Mouse (Mus musculus) heart, postnatal 25 days (tissue): ENCODE measurements around the gene Nfe2l1. TPM values are rescaled to one million over a fixed set of nuclear protein-coding genes. Genes with fewer than 3 reads are reported as not detected.
"Not testable (repeated sequence)": the region's sequence is repeated elsewhere in the genome, so short reads cannot be mapped to it uniquely, and the experiment has no call there.

Experiments used
- DNase-seq: peaks from one replicate; pipeline ENCODE4 v3.0.0; 2022; ENCODE audit warnings: low spot score
- intact Hi-C: fragments of 180-260 bp; cut with DNase I; formaldehyde crosslinking; loops from one replicate; pipeline ENCODE4 v1.15.1; 2025
- total RNA-seq, 2 experiments: library from RNA; stranded (reverse); gene quantifications; 2 replicates each; pipeline ENCODE4 v1.2.3; 2021

Nfe2l1 gene
- total RNA-seq, 2 experiments from 2014 or later, result 346 to 370 TPM

DNA sequence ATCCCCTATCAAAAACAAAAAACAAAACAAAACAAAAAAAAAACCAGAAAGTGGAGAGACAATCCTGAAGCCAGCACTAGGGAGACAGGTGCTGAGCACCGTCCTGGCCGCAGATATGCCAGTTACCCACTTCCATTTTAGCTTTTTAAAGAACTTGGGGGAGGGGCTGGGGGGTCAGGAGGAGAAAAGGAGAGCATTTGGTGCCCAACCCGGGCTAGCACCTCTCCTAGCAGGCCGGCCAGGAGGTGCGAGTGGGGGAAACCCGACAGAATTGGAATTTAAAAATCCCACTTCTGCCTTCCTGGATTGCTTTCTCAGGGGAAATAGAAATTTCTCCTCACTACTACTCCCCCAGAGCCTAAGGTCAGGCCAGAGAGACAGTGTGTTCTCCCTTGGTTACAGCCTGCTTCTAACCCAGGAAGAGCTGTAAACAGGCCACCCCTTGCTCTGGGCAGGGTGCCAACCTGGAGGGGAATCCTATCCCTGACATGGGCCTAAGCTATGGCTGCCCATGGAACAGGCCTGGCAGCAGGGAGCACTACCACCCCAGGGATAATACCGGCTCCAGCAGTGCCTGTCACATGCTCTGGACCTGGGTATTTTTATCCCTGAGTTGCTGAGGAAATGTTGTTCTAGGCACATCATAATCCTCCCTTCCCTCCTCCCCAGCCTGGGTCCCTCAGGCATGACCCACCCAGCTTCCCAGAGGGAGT, 4.8 kb downstream of the Nfe2l1 start:
- intact Hi-C loops, result loop anchor here (2.0 to 5.0 kb wide), 2 partner anchors 36 to 38 kb away; partner anchors contain the start of gene Cbx1
- peak; percentile 66 for DNase-seq

- intact Hi-C loops, result loop anchor here (2.0 kb wide), 2 partner anchors 25 to 37 kb away; no protein-coding TSS in a partner anchor
- peak; percentile 72 for DNase-seq
Measured at GRCm38 (mm10) chr11:96823880-96824782, 5.6 kb downstream of the Nfe2l1 start.

DNA sequence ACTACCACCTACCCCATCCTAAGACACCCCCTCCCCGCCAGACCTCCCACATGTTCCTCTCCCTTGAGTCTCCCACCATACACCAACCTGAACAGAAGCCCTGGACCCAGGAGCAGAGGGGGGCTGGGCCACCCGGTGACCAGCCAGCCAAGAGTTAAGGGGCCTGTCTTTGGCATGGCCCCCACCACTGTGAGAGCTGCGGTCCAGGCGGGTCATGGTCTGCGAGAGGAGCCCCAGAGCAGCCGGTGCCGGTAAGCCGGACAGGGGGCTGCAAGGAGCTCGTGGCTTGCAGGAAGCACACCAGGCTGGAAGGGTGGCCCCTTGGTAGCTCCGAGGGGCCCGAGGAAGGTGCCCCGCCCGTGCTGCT, 6.3 kb downstream of the Nfe2l1 start:
- intact Hi-C loops, result loop anchor here (2.0 kb wide), 1 partner anchor 25 kb away; no protein-coding TSS in a partner anchor
- no peak for DNase-seq

DNA sequence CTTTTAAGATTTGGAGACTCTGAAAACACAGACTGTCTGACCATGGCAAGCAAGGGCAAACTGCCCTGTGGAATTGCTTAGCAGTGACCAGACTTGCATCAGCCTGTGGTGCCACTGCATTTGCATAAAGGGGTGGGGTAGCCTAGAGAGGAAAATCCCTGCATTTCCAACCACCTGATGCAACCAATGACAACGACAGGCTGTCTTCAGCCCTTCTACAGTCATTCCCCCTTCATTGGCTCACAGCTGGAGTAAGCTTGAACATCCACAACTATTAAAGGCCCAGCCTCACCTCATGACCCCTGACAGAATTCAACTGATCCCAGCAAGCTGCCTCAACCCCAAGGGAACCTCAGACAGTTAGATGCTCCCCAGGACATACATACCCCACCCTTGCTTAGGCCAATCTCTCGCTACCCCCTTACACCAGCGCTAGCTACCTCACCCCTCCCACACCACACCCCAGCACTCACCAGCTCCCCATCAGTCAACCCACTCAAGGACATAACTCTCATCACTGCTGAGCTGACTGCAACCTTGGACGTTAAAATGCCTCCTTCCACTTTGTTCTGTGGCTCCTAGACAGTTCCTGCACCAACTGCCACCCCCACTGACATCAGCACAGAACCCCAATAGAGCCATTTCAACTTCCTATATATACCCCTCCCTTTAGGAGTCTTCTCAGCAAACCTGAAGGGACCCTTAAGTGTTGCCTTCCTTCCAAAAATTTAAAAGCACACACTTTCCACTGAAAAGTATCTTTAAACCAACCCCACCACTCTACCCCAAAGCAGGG, 6.9 kb downstream of the Nfe2l1 start:
- DNase-seq, result no peak
- intact Hi-C loops, result loop anchor here (2.0 kb wide), 1 partner anchor 24 kb away; no protein-coding TSS in a partner anchor

- intact Hi-C loops, result loop anchor here (2.0 kb wide), 1 partner anchor 23 kb away; no protein-coding TSS in a partner anchor
- DNase-seq, result no peak
Measured at GRCm38 (mm10) chr11:96821956-96822355, 7.8 kb downstream of the Nfe2l1 start.

GRCm38 (mm10) chr11:96818128-96818710, 11.5 kb downstream of the Nfe2l1 start:
- DNase-seq, result no peak
- intact Hi-C loops, result no loop called here

- DNase-seq, result no peak
- intact Hi-C loops, result no loop called here
Measured at GRCm38 (mm10) chr11:96816979-96817378, 12.8 kb downstream of the Nfe2l1 start.

GRCm38 (mm10) chr11:96816494-96816893, 13.3 kb downstream of the Nfe2l1 start:
- no peak for DNase-seq
- intact Hi-C loops, result no loop called here

- DNase-seq, result no peak
- intact Hi-C loops, result no loop called here
Measured at GRCm38 (mm10) chr11:96815895-96816294, 13.9 kb downstream of the Nfe2l1 start.

GRCm38 (mm10) chr11:96814443-96814842, 15.3 kb downstream of the Nfe2l1 start:
- DNase-seq, result no peak
- intact Hi-C loops, result no loop called here

- intact Hi-C loops, result no loop called here
- DNase-seq, result no peak
Measured at GRCm38 (mm10) chr11:96813920-96814319, 15.8 kb downstream of the Nfe2l1 start.

DNA sequence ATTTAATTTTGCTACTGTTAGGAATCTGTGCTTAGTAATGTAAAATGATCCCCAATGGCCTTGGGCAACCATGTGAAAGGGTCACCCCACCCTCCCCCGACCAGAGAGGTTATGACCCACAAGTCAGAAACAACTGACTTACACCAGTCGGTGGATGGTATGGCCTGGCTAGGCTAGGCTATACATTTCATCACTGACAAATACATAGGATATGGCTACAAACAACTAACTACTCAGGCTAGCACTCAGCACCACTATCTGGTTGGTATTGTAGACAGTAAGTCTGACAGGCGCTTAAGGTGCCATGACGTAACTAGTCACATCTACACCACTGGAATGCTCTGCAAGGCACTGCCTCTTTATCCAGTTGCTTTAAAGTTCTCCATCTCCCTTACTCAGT, 16.3 kb downstream of the Nfe2l1 start:
- intact Hi-C loops, result no loop called here
- DNase-seq, result no peak

- DNase-seq, intact Hi-C loops: not testable (repeated sequence)
Measured at GRCm38 (mm10) chr11:96811188-96811587, 18.6 kb downstream of the Nfe2l1 start.

DNA sequence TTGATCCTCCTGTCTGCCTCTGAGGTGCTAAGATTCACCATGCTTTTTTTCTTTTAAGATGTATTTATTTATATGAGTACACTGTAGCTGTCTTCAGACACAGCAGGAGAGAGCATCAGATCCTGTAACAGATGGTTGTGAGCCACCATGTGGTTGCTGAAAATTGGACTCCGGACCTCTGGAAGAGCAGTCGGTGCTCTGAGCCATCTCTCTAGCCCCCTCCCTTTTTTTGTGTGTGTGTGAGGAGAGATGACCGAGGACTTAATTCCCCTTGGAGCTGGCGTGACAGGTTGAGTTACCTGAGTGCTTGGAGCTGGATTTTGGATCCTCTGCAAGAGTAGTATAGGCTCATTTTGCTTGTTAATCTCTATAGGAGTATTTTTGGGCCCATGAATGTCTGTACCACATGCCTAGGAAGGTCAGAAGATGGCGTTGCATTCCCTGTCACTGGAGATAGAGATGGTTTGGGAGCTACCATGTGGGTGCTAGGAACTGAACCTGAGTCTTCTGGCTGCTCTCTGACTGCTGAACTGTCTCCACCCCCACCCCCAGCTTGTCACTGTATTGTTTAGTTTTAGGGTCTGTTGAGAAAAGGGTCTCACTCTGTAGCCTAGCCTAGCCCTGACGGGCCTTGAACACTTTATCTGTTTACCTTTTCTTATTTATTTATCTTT, 20.1 kb downstream of the Nfe2l1 start:
- DNase-seq, result no peak
- intact Hi-C loops, result no loop called here

DNA sequence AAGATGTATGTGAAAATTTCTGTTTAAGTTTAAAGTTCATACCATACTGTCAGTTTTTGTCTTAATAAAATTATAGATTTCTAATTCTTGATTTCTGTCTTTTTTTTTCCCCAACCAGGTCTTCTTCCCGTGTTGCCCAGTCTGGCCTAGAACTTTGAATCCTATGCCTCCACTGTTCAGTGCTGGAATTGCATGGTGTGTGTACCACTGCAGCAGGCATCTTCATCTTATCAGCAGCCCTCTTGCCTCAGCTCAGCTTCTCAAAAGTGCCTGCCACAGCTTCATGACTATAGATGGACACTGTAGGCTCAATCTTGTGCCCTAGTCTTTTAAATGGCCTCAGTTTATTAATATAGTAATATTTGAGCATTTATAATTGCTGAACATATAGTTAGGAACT, 21.7 kb downstream of the Nfe2l1 start:
- DNase-seq, result no peak
- intact Hi-C loops, result no loop called here

GRCm38 (mm10) chr11:96805606-96806005, 24.2 kb downstream of the Nfe2l1 start:
- DNase-seq, result no peak
- intact Hi-C loops, result no loop called here

DNA sequence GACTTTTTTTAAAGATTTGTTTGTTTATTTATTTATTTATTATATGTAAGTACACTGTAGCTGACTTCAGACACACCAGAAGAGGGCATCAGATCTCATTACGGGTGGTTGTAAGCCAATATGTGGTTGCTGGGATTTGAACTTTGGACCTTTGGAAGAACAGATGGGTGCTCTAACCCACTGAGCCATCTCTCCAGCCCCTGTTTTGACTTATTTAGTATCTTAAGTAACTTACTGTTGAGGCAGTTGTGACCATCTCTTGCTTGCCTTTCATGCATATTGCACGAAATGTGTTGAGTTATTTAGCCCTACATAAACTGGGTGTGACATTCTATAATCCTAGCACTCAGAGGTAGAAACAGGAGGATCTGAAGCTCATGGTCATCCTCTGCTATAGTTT, 30.3 kb downstream of the Nfe2l1 start:
- no peak for DNase-seq
- intact Hi-C loops, result loop anchor here (2.0 kb wide), 1 partner anchor 23 kb away; no protein-coding TSS in a partner anchor

- DNase-seq, result no peak
- intact Hi-C loops, result no loop called here
Measured at GRCm38 (mm10) chr11:96796586-96796985, 33.2 kb downstream of the Nfe2l1 start.

GRCm38 (mm10) chr11:96796081-96796480, 33.7 kb downstream of the Nfe2l1 start:
- DNase-seq, result no peak
- intact Hi-C loops, result no loop called here
